Mouse (Mus musculus): ENCODE results near the gene Slc2a4. TPM values are rescaled to one million over a fixed set of nuclear protein-coding genes. Genes with fewer than 3 reads are reported as not detected.
"Not testable (repeated sequence)": the region's sequence is repeated elsewhere in the genome, so short reads cannot be mapped to it uniquely, and the experiment has no call there.

Slc2a4 gene
- polyA plus RNA-seq, 1 experiment from 2014 or later = 36.1 TPM

DNA sequence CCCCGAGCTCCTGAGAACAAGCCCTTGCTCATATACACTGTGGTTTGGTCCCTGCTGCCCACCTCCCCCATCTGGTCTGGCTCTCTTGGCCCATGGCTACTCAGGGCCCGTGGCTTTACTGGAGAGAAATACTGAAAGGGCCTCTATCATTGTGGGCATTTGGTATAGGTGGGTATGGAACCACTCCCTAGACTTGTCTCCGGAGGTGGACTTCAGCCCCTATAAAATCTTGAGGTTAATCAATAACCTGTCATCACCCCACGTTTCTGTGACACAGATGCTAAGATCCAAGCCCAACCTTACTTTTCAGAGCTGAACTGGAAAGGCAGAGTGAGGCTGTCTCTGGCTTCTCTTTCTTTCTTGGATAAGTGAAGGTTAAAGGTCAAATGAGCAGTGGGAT lies 20.8 kb upstream of the Slc2a4 start:
- 81% methylated on average over 4 of the region's 4 CpGs for WGBS
- Histone ChIP-seq H3K9me3 (no peaks in the 10 kb centered on the region), H3K36me3 (peaks cover 49% of the 10 kb centered on the region), H3K4me1 (peaks cover 8% of the 10 kb centered on the region; the same call in 1 of the 2 replicates), H3K9ac (no peak overlapping the region), H3K4me3 (no peak overlapping the region), H3K27ac (no peak overlapping the region), H3K4me2 (replicated peaks) (no peak overlapping the region), H3K27me3 (peaks cover 43% of the 10 kb centered on the region)
- ATAC-seq (ENCODE audit: insufficient number of reproducible peaks, insufficient read depth, low FRiP score, low TSS enrichment) = no peak

GRCm38 (mm10) chr11:69966860-69967517 lies 19.0 kb upstream of the Slc2a4 start:
- WGBS = 37% methylated on average over 17 of the region's 17 CpGs
- H3K27me3 ChIP-seq = peaks cover 60% of the 10 kb centered on the region
- H3K9ac ChIP-seq = peak overlapping the region; percentile 21; the same call in 1 of the 2 replicates
- no peak overlapping the region for H3K27ac ChIP-seq
- no peaks in the 10 kb centered on the region for H3K9me3 ChIP-seq
- no peak for ATAC-seq (ENCODE audit: insufficient number of reproducible peaks, insufficient read depth, low FRiP score, low TSS enrichment)
- peaks cover 8% of the 10 kb centered on the region; the same call in 1 of the 2 replicates for H3K4me1 ChIP-seq
- H3K4me3 ChIP-seq = peak overlapping the region; percentile 37
- H3K36me3 ChIP-seq = peaks cover 33% of the 10 kb centered on the region
- peak overlapping the region; percentile 53 for H3K4me2 ChIP-seq (replicated peaks)

DNA sequence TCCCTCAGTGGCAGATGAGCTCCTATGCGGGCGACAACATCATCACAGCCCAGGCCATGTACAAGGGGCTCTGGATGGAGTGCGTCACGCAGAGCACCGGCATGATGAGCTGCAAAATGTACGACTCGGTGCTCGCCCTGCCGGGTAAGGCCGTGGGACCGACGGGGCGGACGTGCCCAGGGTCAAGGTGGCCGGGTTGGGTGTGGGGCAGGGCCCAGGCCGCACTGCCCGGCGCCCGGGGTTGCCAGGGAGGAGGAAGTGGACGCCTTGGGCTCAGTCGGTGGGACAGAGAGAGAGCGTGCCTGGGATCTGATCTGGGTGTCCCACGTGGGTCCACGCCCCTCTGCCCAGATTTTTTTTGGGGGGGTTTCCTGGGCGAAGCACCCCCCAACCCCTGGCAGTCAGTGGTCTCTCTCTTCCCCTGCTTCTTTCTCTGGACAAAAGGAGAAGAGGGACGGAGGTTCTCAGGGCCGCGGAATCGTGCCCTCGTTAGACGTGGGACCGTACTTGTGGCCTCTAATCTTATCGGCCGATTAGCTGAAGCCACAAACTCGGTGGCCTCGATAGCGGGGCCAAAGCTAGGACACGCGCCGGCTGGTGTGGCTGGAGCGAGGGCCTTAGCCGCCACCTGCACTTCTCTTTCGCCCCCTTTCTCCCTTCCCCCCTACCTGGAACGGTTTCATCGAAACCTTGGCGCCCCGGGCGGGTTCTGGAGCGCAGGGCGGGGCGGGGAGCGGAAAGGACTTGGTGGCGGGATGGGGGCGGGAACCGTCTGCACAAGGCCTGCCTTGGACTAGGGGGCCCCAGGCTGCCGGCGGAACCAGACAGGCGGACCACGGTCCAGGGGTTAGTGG lies 18.2 kb upstream of the Slc2a4 start:
- H3K4me2 ChIP-seq (replicated peaks) = peak overlapping the region; percentile 53
- 0 out of 2 replicates have a peak, but pooled peaks have one; percentile 23 for ATAC-seq (ENCODE audit: insufficient number of reproducible peaks, insufficient read depth, low FRiP score, low TSS enrichment)
- H3K27me3 ChIP-seq = peaks cover 67% of the 10 kb centered on the region
- 0 out of 2 replicates have a peak overlapping the region, but pooled peaks have one; percentile 25 for H3K27ac ChIP-seq
- peak overlapping the region; percentile 37 for H3K4me3 ChIP-seq
- no peaks in the 10 kb centered on the region for H3K9me3 ChIP-seq
- peaks cover 8% of the 10 kb centered on the region; the same call in 1 of the 2 replicates for H3K4me1 ChIP-seq
- peak overlapping the region; percentile 21; the same call in 1 of the 2 replicates for H3K9ac ChIP-seq
- 1% methylated on average over 59 of the region's 59 CpGs for WGBS
- H3K36me3 ChIP-seq = peaks cover 32% of the 10 kb centered on the region

DNA sequence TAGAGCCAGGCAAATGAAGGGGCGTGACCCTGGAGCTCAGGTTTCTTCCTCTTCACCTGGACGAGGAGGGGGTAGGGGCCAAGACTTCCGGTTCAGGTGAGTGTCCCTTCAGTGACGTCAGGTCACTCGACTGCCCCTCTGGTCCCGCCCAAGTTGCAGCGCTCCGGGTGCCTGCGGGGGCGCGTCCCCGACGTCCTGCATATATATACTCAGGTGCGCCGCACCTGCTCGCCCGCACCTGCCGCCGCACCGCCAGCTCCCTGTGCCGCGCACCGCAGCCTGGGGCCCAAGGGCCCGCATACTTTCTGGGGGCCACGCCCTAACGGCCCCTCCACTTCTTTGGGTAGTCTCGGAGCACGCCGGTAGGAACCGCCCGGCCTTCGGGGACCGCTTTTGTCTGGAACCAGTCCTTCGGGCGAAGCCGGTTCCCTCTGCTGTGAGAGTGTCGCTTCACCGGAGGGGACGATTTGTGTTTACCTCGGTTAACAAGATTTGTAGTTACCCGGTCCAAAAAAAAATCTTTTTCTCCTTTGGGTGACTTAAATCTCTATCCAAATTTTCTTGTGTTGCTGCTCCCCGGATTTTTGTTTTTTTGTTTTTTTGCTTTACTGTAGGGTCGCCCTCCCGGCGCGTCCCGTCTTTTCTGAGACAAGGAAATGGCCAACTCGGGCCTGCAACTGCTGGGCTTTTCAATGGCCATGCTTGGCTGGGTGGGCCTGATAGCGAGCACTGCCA lies 17.4 kb upstream of the Slc2a4 start:
- Histone ChIP-seq H3K4me2 (replicated peaks) (peak overlapping the region; percentile 53), H3K27me3 (peaks cover 74% of the 10 kb centered on the region), H3K4me3 (peak overlapping the region; percentile 37), H3K27ac (0 out of 2 replicates have a peak overlapping the region, but pooled peaks have one; percentile 52), H3K9ac (no peak overlapping the region), H3K36me3 (peaks cover 29% of the 10 kb centered on the region), H3K4me1 (peaks cover 8% of the 10 kb centered on the region; the same call in 1 of the 2 replicates), H3K9me3 (no peaks in the 10 kb centered on the region)
- 3% methylated on average over 46 of the region's 49 CpGs for WGBS
- no peak for ATAC-seq (ENCODE audit: insufficient number of reproducible peaks, insufficient read depth, low FRiP score, low TSS enrichment)

DNA sequence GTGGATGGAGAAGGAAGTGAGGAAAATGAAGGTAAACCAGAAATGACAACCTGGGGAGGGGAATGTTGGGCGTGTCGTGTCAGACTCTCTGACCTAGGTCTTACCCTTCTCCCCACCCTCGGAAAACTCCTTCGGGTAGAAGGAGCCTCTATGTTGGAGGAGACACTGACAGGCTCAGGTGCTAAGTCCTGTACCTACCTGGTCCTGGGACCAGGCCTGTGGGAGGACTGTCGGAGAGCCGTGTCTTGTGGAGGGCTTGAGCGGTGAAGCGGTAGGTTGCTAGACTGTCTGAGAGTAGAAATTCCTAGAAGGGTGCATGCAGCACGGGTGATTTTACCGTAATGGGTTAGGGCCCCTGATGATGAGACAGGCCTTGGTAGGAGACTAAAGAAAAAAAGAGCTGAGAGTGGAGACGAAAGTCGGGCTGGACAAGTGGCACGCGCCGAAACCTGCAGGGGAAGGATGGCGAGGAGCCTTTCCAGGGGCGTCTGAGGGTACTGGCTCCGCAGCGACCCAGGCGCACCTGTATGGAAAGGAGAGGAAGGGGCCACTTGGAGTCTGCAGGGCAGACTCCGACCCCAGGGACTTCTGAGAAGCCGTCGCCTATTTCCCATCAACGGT lies 16.8 kb upstream of the Slc2a4 start, which contains the start of gene Cldn7:
Cldn7 (plus strand) TSS at position 130 of the 621 bp plus-strand sequence.
- peaks cover 8% of the 10 kb centered on the region; the same call in 1 of the 2 replicates for H3K4me1 ChIP-seq
- no peaks in the 10 kb centered on the region for H3K9me3 ChIP-seq
- H3K4me2 ChIP-seq (replicated peaks) = peak within 1 kb of the TSS; percentile 28
- H3K27me3 ChIP-seq = peaks cover 75% of the 10 kb centered on the region
- peak within 1 kb of the TSS; percentile 37 for H3K4me3 ChIP-seq
- 10% methylated on average over 24 of the region's 24 CpGs for WGBS
- H3K27ac ChIP-seq = 0 out of 2 replicates have a peak within 1 kb of the TSS, but pooled peaks have one; percentile 52
- peaks cover 22% of the 10 kb centered on the region for H3K36me3 ChIP-seq
- H3K9ac ChIP-seq = no peak within 1 kb of the TSS
- no peak for ATAC-seq (ENCODE audit: insufficient number of reproducible peaks, insufficient read depth, low FRiP score, low TSS enrichment)

- WGBS = 37% methylated on average over 5 of the region's 5 CpGs
- H3K9me3 ChIP-seq = no peaks in the 10 kb centered on the region
- H3K27me3 ChIP-seq = peaks cover 64% of the 10 kb centered on the region
- H3K27ac ChIP-seq = no peak overlapping the region
- no peaks in the 10 kb centered on the region for H3K36me3 ChIP-seq
- no peak for ATAC-seq (ENCODE audit: insufficient number of reproducible peaks, insufficient read depth, low FRiP score, low TSS enrichment)
- H3K9ac ChIP-seq = no peak overlapping the region
- H3K4me1 ChIP-seq = peaks cover 8% of the 10 kb centered on the region; the same call in 1 of the 2 replicates
- H3K4me2 ChIP-seq (replicated peaks) = no peak overlapping the region
- H3K4me3 ChIP-seq = no peak overlapping the region
Measured at GRCm38 (mm10) chr11:69961841-69962240, 13.9 kb upstream of the Slc2a4 start.

DNA sequence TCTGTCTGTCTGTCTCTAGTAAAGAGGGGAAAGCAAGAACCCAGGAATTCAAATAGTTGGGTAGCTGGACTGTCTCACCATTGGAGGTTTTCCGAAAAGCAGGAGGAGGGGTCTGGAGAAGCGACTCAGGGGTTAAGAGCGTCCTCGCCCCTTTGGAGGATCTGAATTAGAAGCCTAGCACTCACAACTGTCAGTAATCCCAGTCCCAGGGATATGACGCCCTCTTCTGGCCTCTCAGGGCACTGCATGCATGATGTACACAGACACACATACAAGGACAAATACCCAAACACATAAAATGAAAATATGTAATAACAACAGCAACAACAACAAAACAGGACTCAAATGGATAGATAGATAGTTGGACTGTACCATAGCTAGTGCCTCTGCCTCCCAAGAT lies 12.6 kb upstream of the Slc2a4 start:
- 34% methylated on average over 5 of the region's 5 CpGs for WGBS
- peaks cover 52% of the 10 kb centered on the region for H3K27me3 ChIP-seq
- H3K9ac ChIP-seq = no peak overlapping the region
- H3K9me3 ChIP-seq = no peaks in the 10 kb centered on the region
- peaks cover 4% of the 10 kb centered on the region; the same call in 1 of the 2 replicates for H3K4me1 ChIP-seq
- H3K36me3 ChIP-seq = no peaks in the 10 kb centered on the region
- no peak overlapping the region for H3K27ac ChIP-seq
- H3K4me2 ChIP-seq (replicated peaks) = no peak overlapping the region
- no peak overlapping the region for H3K4me3 ChIP-seq
- no peak for ATAC-seq (ENCODE audit: insufficient number of reproducible peaks, insufficient read depth, low FRiP score, low TSS enrichment)

GRCm38 (mm10) chr11:69956218-69956617 lies 8.2 kb upstream of the Slc2a4 start:
- WGBS = 56% methylated on average over 1 of the region's 1 CpGs
- no peak for ATAC-seq (ENCODE audit: insufficient number of reproducible peaks, insufficient read depth, low FRiP score, low TSS enrichment)
- no peak overlapping the region for H3K4me3 ChIP-seq
- H3K9me3 ChIP-seq = no peaks in the 10 kb centered on the region
- H3K4me1 ChIP-seq = no peaks in the 10 kb centered on the region
- no peak overlapping the region for H3K9ac ChIP-seq
- H3K27ac ChIP-seq = no peak overlapping the region
- H3K4me2 ChIP-seq (replicated peaks) = no peak overlapping the region
- no peaks in the 10 kb centered on the region for H3K36me3 ChIP-seq
- H3K27me3 ChIP-seq = peaks cover 10% of the 10 kb centered on the region; the same call in 1 of the 2 replicates

DNA sequence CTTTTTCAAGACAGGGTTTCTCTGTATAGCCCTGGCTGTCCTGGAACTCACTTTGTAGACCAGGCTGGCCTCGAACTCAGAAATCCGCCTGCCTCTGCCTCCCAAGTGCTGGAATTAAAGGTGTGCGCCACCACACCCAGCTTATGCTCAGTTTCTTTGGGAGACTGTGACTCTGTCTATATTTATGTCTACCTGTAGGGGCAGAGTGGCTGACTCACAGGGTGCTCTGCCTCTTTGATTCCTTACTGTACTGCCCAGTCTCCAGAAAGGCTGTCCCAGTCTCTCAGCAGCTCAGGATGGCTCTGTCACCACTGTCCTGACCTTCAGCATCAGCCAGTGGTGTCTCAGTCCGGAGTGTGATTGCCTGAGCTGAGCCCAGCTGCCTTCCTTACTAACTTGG lies 7.6 kb upstream of the Slc2a4 start:
- ATAC-seq (ENCODE audit: insufficient number of reproducible peaks, insufficient read depth, low FRiP score, low TSS enrichment); H3K36me3 ChIP-seq; H3K27me3 ChIP-seq; H3K9ac ChIP-seq; H3K4me1 ChIP-seq; H3K9me3 ChIP-seq; H3K4me2 ChIP-seq (replicated peaks); H3K27ac ChIP-seq; H3K4me3 ChIP-seq: not testable (repeated sequence)
- WGBS = 80% methylated on average over 4 of the region's 4 CpGs

- H3K36me3 ChIP-seq = no peaks in the 10 kb centered on the region
- H3K27ac ChIP-seq = no peak overlapping the region
- H3K4me2 ChIP-seq (replicated peaks) = no peak overlapping the region
- peaks cover 4% of the 10 kb centered on the region; the same call in 1 of the 2 replicates for H3K4me1 ChIP-seq
- no peaks in the 10 kb centered on the region for H3K9me3 ChIP-seq
- ATAC-seq (ENCODE audit: insufficient number of reproducible peaks, insufficient read depth, low FRiP score, low TSS enrichment) = no peak
- WGBS = 65% methylated on average over 11 of the region's 11 CpGs
- no peak overlapping the region for H3K4me3 ChIP-seq
- H3K9ac ChIP-seq = no peak overlapping the region
- no peaks in the 10 kb centered on the region for H3K27me3 ChIP-seq
Measured at GRCm38 (mm10) chr11:69953267-69953915, 5.4 kb upstream of the Slc2a4 start.

Data from embryonic facial prominence, embryonic 12.5 days (tissue).